Mouse (Mus musculus): ENCODE measurements around the gene Tnik.

- TF ChIP-seq CTCF (conservative IDR thresholded peaks at IDR 0.05; ENCODE audit: low read length) (no peak), POU5F1 (IDR thresholded peaks at IDR 0.05; ENCODE audit: borderline replicate concordance, low read length) (no peak), NANOG (IDR thresholded peaks at IDR 0.05; ENCODE audit: borderline replicate concordance, low read length) (no peak)
Measured at GRCm38 (mm10) chr3:28526671-28527070, 263.7 kb downstream of the Tnik start.

Data from E14TG2a.4 (cell line).